Mouse (Mus musculus) embryonic facial prominence, embryonic 12.5 days (tissue): ENCODE measurements around the gene Cd2ap. TPM values are rescaled to one million over a fixed set of nuclear protein-coding genes. Genes with fewer than 3 reads are reported as not detected.

ENCODE experiments used
- ATAC-seq: fragments of 200-750 bp; cut with Nextera tagmentation; 2 replicates; pipeline ENCODE4 v1.8.0; 2017; ENCODE audit not compliant: insufficient number of reproducible peaks, insufficient read depth, low FRiP score, low TSS enrichment
- H3K27ac ChIP-seq: fragments of 300-500 bp; sonication (generic); 2 replicates; pipeline ENCODE4 v1.5.1; 2016; ENCODE audit warnings: mild to moderate bottlenecking
- H3K27me3 ChIP-seq: fragments of 300-500 bp; sonication (generic); 2 replicates; pipeline ENCODE4 v1.6.1; 2016; ENCODE audit warnings: mild to moderate bottlenecking, moderate library complexity
- H3K36me3 ChIP-seq: fragments of 300-500 bp; sonication (generic); 2 replicates; pipeline ENCODE4 v1.6.1; 2016; ENCODE audit warnings: mild to moderate bottlenecking
- H3K4me1 ChIP-seq: fragments of 300-500 bp; sonication (generic); 2 replicates; pipeline ENCODE4 v1.6.1; 2016
- H3K4me2 ChIP-seq: fragments of 300-500 bp; sonication (generic); replicated peaks from 2 replicates; pipeline ENCODE4 v1.6.1; 2016; ENCODE audit warnings: mild to moderate bottlenecking, moderate library complexity
- H3K4me3 ChIP-seq: fragments of 300-500 bp; sonication (generic); 2 replicates; pipeline ENCODE4 v1.5.1; 2016; ENCODE audit warnings: mild to moderate bottlenecking
- H3K9ac ChIP-seq: fragments of 300-500 bp; sonication (generic); 2 replicates; pipeline ENCODE4 v1.6.1; 2016; ENCODE audit warnings: mild to moderate bottlenecking, moderate library complexity
- H3K9me3 ChIP-seq: fragments of 300-500 bp; sonication (generic); 2 replicates; pipeline ENCODE4 v1.6.1; 2016; ENCODE audit warnings: mild to moderate bottlenecking, moderate library complexity
- WGBS: fragments of 180-500 bp; shearing (Covaris S2); methylation state at CpG from one replicate; pipeline ENCODE4 v1.1.7; 2016; 5-methylcytosine and 5-hydroxymethylcytosine counted together
- polyA plus RNA-seq: library from polyadenylated mRNA; unstranded; fragments of >200 nt; fragmentation: Nextera tagmentation; extraction: Ambion mirVana; gene quantifications from 2 replicates; pipeline ENCODE4 v1.2.1, GENCODE M21; 2016

Gene Cd2ap
- polyA plus RNA-seq, 1 experiment from 2014 or later = 22.4 TPM

DNA sequence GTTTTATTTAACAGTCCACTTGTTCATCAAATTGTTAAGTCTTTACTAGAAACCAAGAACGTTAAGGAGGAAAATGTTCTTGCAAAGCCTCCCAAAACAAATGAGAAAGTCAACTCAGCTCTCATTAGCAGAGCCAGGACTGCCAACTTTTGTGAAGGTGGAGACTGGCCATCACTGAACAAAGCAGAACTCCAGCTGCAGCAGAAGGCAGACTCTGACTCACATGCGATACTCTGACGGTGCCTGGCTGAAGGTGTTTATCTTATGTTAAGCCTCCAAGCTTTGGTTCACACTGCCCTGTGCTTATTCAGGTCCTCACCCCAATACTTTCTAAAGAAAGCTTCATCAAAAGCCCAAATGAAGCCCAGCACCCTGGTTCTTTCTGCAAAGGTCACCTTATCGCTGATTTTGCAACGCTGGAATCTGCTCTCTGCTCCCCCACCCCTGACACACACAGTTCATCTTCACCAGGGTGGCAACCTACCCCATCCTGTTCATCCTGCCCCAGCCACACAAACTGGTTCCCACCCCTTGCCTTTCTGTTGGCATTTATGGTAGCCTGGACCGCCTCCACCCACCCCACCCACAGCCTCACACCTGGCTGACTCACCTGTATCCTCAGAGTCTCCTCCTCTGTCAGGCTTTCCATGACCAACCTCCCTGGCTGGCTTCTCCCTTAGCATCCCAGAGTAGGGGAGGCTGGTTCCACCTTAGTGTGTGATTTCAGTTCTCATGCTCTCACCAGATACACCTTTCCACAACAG lies 130.6 kb downstream of the Cd2ap start:
- Histone ChIP-seq H3K27ac (no peak overlapping the region), H3K9ac (no peak overlapping the region), H3K4me1 (no peaks in the 10 kb centered on the region), H3K9me3 (no peaks in the 10 kb centered on the region), H3K27me3 (no peaks in the 10 kb centered on the region), H3K36me3 (no peaks in the 10 kb centered on the region), H3K4me2 (no peak overlapping the region), H3K4me3 (no peak overlapping the region)
- ATAC-seq = no peak
- WGBS = 86% methylated on average over 6 of the region's 6 CpGs

Other genes starting within 250 kb of the Cd2ap start
- gene Adgrf4, start 184.4 kb downstream of the Cd2ap start, polyA plus RNA-seq = 0.18 and 0.19 TPM in 2 replicates
- gene Adgrf2, start 134.5 kb downstream of the Cd2ap start, polyA plus RNA-seq = 0.09 and 0.10 TPM in 2 replicates
- gene Tnfrsf21, start 139.9 kb upstream of the Cd2ap start, polyA plus RNA-seq = 25.6 and 27.9 TPM in 2 replicates